Mouse (Mus musculus): Measurements from ENCODE around the gene Fto. TPM values are rescaled to one million over a fixed set of nuclear protein-coding genes. Genes with fewer than 3 reads are reported as not detected.

The Fto gene
- total and polyA plus RNA-seq, 3 experiments: 8.4 to 43.2 (median 15.7) TPM

DNA sequence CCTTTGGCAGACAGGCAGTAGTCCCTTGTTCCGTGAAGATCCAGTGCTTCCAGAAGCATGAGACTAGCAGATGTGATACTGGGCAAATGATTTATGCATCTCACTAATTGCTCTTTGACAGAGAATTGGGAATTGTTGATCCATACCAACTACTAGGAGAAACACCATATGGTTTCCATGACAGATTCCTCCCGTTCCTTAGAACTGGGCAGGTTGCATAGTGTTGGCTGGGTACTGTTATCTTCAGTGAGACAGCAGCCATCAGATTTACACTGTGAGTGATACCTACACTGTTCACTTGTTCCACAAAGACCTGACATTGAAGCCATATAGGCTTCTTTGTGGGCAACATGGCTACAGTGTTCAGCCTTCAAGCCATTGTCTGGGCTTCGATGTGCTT, 191.0 kb downstream of the Fto start:
- Histone ChIP-seq H3K79me2 (replicated peaks; ENCODE audit: control insufficient read depth, extremely low read depth, insufficient read depth, poor library complexity, severe bottlenecking) (no peaks in the 10 kb centered on the region), H3K4me2 (ENCODE audit: insufficient read depth, low read depth, poor library complexity, severe bottlenecking) (no peak overlapping the region), H3K27me3 (replicated peaks) (no peaks in the 10 kb centered on the region), H3K9ac (ENCODE audit: insufficient read depth, low read depth) (no peak overlapping the region), H3K4me1 (ENCODE audit: control insufficient read depth in 1 of 2, insufficient read depth in 2 of 2) (peaks cover 3 to 38% of the 10 kb centered on the region in 2 experiments; a peak in 2 of 4 replicates), H3K36me3 (replicated peaks in 1 of 2; ENCODE audit: control insufficient read depth in 1 of 2, insufficient read depth in 1 of 2, low read length in 1 of 2) (peaks cover 0 to 31% of the 10 kb centered on the region in 2 experiments), H3K9me3 (replicated peaks; ENCODE audit: low read length) (no peaks in the 10 kb centered on the region), H3K27ac (ENCODE audit: insufficient read depth, low read depth) (no peak overlapping the region), H3K4me3 (replicated peaks in 1 of 3; ENCODE audit: low read depth in 2 of 3, low read length in 2 of 3, poor library complexity in 1 of 3) (no peak overlapping the region)
- DNase-seq (ENCODE audit: extremely low read depth): no peak
- dilution Hi-C loops (cut with MboI; ENCODE audit: extremely low pct_ligation_motif_present, extremely low pct_unique_long_range_greater_than_20kb, low sequenced_read_pairs): no loop called here
- TF ChIP-seq ZKSCAN1 (IDR thresholded peaks at IDR 0.05; ENCODE audit: borderline replicate concordance, low read depth, low read length) (no peak), POLR2A (IDR thresholded peaks at IDR 0.05; ENCODE audit: low read depth, low read length) (no peak), ZC3H11A (IDR thresholded peaks at IDR 0.05; ENCODE audit: low read depth, low read length) (no peak), POLR2AphosphoS2 (IDR thresholded peaks at IDR 0.05; ENCODE audit: low read depth, low read length) (no peak), MEF2A (IDR thresholded peaks at IDR 0.05; ENCODE audit: borderline replicate concordance, low read depth, low read length) (no peak), JUND (conservative IDR thresholded peaks at IDR 0.05; ENCODE audit: low read depth, low read length) (no peak), GABPA (IDR thresholded peaks at IDR 0.05; ENCODE audit: insufficient replicate concordance, low read depth, low read length) (no peak), USF2 (conservative IDR thresholded peaks at IDR 0.05; ENCODE audit: low read depth, low read length) (no peak), TCF12 (IDR thresholded peaks at IDR 0.05; ENCODE audit: low read depth, low read length) (no peak), ZNF384 (IDR thresholded peaks at IDR 0.05; ENCODE audit: low read depth, low read length) (no peak), MYC (IDR thresholded peaks at IDR 0.05; ENCODE audit: low read depth, low read length) (no peak), BHLHE40 (IDR thresholded peaks at IDR 0.05; ENCODE audit: low read depth, low read length) (no peak), CHD2 (IDR thresholded peaks at IDR 0.05; ENCODE audit: low read length) (no peak), KAT2A (IDR thresholded peaks at IDR 0.05; ENCODE audit: insufficient replicate concordance, low read length) (no peak), NRF1 (IDR thresholded peaks at IDR 0.05; ENCODE audit: low read depth, low read length) (no peak), EP300 (IDR thresholded peaks at IDR 0.05; ENCODE audit: low read length) (no peak), MXI1 (IDR thresholded peaks at IDR 0.05; ENCODE audit: low read depth, low read length) (no peak), ZMIZ1 (IDR thresholded peaks at IDR 0.05; ENCODE audit: low read depth, low read length) (no peak), ELF1 (IDR thresholded peaks at IDR 0.05; ENCODE audit: low read depth, low read length) (no peak), USF1 (IDR thresholded peaks at IDR 0.05; ENCODE audit: low read depth, low read length) (no peak)
- in situ Hi-C loops (cut with MboI; ENCODE audit: low pct_ligation_motif_present, low pct_unique_long_range_greater_than_20kb, low sequenced_read_pairs): loop anchor here (25.0 kb wide), 1 partner anchor 1508 kb away; no protein-coding TSS in a partner anchor

DNA sequence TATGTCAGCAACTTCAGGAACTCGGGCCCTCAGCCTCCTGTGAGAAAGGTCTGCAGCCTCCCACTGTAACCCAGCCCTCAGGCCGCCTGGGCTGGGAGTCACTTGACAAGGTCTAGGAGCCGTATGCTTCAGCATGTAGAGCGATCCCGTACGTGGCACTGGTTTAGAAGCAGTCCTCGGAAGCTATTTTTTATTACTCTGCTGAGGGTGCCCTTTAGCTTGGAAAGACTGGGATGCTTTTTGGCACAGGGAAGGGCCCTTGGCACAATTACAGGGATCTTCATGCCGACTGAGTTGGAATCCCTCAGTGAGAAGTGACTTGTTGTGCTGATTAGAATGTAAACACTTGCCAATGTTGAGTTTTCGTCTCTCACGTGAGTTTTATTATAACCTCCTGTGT, 191.6 kb downstream of the Fto start:
- H3K36me3 ChIP-seq (replicated peaks in 1 of 2; ENCODE audit: control insufficient read depth in 1 of 2, insufficient read depth in 1 of 2, low read length in 1 of 2): peaks cover 0 to 31% of the 10 kb centered on the region in 2 experiments
- H3K27ac ChIP-seq (ENCODE audit: insufficient read depth, low read depth): no peak overlapping the region
- no peak overlapping the region for H3K9ac ChIP-seq (ENCODE audit: insufficient read depth, low read depth)
- dilution Hi-C loops (cut with MboI; ENCODE audit: extremely low pct_ligation_motif_present, extremely low pct_unique_long_range_greater_than_20kb, low sequenced_read_pairs) (no loop called here), in situ Hi-C loops (cut with MboI; ENCODE audit: low pct_ligation_motif_present, low pct_unique_long_range_greater_than_20kb, low sequenced_read_pairs) (loop anchor here (25.0 kb wide), 1 partner anchor 1507 kb away; no protein-coding TSS in a partner anchor)
- no peaks in the 10 kb centered on the region for H3K79me2 ChIP-seq (replicated peaks; ENCODE audit: control insufficient read depth, extremely low read depth, insufficient read depth, poor library complexity, severe bottlenecking)
- TF ChIP-seq HCFC1 (IDR thresholded peaks at IDR 0.05; ENCODE audit: low read depth, low read length): no peak
- no peak for TF ChIP-seq RCOR1 (conservative IDR thresholded peaks at IDR 0.05; ENCODE audit: low read depth, low read length)
- TF ChIP-seq SMC3 (IDR thresholded peaks at IDR 0.05; ENCODE audit: low read depth, low read length): no peak
- TF ChIP-seq NRF1 (IDR thresholded peaks at IDR 0.05; ENCODE audit: low read depth, low read length): no peak
- TF ChIP-seq ZMIZ1 (IDR thresholded peaks at IDR 0.05; ENCODE audit: low read depth, low read length): no peak
- TF ChIP-seq MAFK (IDR thresholded peaks at IDR 0.05; ENCODE audit: insufficient replicate concordance, low read length): no peak
- TF ChIP-seq CTCF (conservative IDR thresholded peaks at IDR 0.05 in 1 of 2, IDR thresholded peaks at IDR 0.05 in 1 of 2; ENCODE audit: low read depth in 2 of 2, low read length in 2 of 2): no peak
- no peak for TF ChIP-seq MAZ (IDR thresholded peaks at IDR 0.05; ENCODE audit: low read depth, low read length)
- TF ChIP-seq KAT2A (IDR thresholded peaks at IDR 0.05; ENCODE audit: insufficient replicate concordance, low read length): no peak
- no peak for TF ChIP-seq USF1 (IDR thresholded peaks at IDR 0.05; ENCODE audit: low read depth, low read length)
- no peak for TF ChIP-seq ZNF384 (IDR thresholded peaks at IDR 0.05; ENCODE audit: low read depth, low read length)
- no peak for TF ChIP-seq PAX5 (IDR thresholded peaks at IDR 0.05; ENCODE audit: low read length)
- no peak for TF ChIP-seq ETS1 (conservative IDR thresholded peaks at IDR 0.05; ENCODE audit: low read depth, low read length)
- no peak for TF ChIP-seq IRF4 (IDR thresholded peaks at IDR 0.05; ENCODE audit: low read depth, low read length)
- no peak for TF ChIP-seq E2F4 (IDR thresholded peaks at IDR 0.05; ENCODE audit: insufficient replicate concordance, low read depth, low read length)
- no peak for TF ChIP-seq MEF2A (IDR thresholded peaks at IDR 0.05; ENCODE audit: borderline replicate concordance, low read depth, low read length)
- TF ChIP-seq TBP (conservative IDR thresholded peaks at IDR 0.05; ENCODE audit: low read depth, low read length): no peak
- no peak for DNase-seq (ENCODE audit: extremely low read depth)
- no peaks in the 10 kb centered on the region for H3K27me3 ChIP-seq (replicated peaks)
- H3K9me3 ChIP-seq (replicated peaks; ENCODE audit: low read length): no peaks in the 10 kb centered on the region
- no peak overlapping the region for H3K4me3 ChIP-seq (replicated peaks in 1 of 3; ENCODE audit: low read depth in 2 of 3, low read length in 2 of 3, poor library complexity in 1 of 3)
- peaks cover 3 to 38% of the 10 kb centered on the region in 2 experiments; a peak in 2 of 4 replicates for H3K4me1 ChIP-seq (ENCODE audit: control insufficient read depth in 1 of 2, insufficient read depth in 2 of 2)
- H3K4me2 ChIP-seq (ENCODE audit: insufficient read depth, low read depth, poor library complexity, severe bottlenecking): no peak overlapping the region

Measured in CH12.LX (cell line).